Mouse (Mus musculus) olfactory bulb, adult 2 months (tissue): ENCODE measurements around the gene Nr2c1.

Source experiments
- CTCF ChIP-seq: fragments of 200-500 bp; IDR thresholded peaks from 2 replicates; pipeline ENCODE4 v1.5.1; 2012; ENCODE audit warnings: low read depth, mild to moderate bottlenecking, low read length, moderate library complexity; ENCODE audit not compliant: insufficient read depth
- POLR2A ChIP-seq: fragments of 200-500 bp; IDR thresholded peaks from 2 replicates; pipeline ENCODE4 v1.6.1; 2012; ENCODE audit warnings: mild to moderate bottlenecking, low read depth, low read length, moderate library complexity; ENCODE audit not compliant: insufficient read depth

DNA sequence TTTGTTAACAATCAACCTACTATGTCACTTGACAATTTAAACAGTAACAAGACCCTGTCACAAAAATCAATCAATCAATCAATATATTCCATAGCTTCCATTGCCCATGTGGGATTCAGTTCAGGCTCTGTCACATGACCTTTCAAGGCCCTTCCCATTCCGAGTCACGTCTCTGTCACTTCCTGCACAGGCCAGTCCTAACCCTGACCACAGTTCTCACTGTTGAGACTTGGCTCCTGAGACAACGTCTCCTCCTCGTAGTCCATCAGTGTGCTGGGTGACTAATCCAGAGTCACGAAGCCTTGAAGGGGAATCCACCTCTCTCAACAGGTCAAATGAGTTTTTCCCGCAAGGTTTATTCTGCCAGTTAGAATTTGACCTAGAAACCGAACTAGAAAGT lies 26.8 kb downstream of the Nr2c1 start:
- TF ChIP-seq POLR2A (no peak), CTCF (no peak)
